30 mouse cellular contexts compared by ENCODE assay signal in the genomic region with DNA sequence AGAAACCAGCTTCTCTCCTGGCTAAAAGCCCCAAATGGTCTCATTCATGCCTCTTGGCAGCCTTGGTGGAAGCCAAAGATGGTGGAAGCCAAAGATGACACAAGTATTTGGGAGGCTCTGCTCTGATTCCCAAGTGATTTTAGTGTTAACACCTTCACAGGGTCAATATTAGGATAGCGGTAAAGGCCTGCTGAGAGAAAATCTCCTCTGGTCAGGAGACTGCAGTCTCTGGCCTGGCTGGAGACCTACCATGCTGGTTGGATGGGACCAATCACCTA. TPM values are rescaled to one million over a fixed set of nuclear protein-coding genes. Genes with fewer than 3 reads are reported as not detected.
DNase-seq lines count a peak whose midpoint lies in the region; ATAC-seq and TF ChIP-seq lines count a peak whose summit lies in the region.
"Had no signal": no experiment of that assay in that cellular context is flagged by ENCODE, and none has a peak within 500 bp of the region (broad histone marks: within the 10 kb centered on the region; RNA-seq: fewer than 3 reads in every experiment).

No protein-coding gene starts in this region.

- 0 out of 2 replicates have a peak, but pooled peaks have one; percentile 16 for TF ChIP-seq EP300 in heart, adult 2 months (IDR thresholded peaks at IDR 0.05; ENCODE audit: insufficient read depth, low read depth, low read length)

- no peak overlapping the region for H3K9ac ChIP-seq in heart, adult 2 months (ENCODE audit: low read depth, low read length)
- H3K9ac ChIP-seq in heart, embryonic 12.5 days: no peak overlapping the region
- H3K9ac ChIP-seq: embryonic facial prominence, embryonic 12.5 days; heart, embryonic 15.5 days; hindbrain, embryonic 13.5 days; kidney, embryonic 15.5 days; limb, embryonic 13.5 days; liver, embryonic 12.5 days; midbrain, embryonic 13.5 days; stomach, embryonic 15.5 days had no signal

- peaks cover 2% of the 10 kb centered on the region; the same call in 1 of the 2 replicates for H3K36me3 ChIP-seq in heart, adult 2 months (ENCODE audit: control insufficient read depth, insufficient read depth, low read length)
- H3K36me3 ChIP-seq in heart, embryonic 12.5 days: no peaks in the 10 kb centered on the region
- H3K36me3 ChIP-seq: embryonic facial prominence, embryonic 12.5 days; heart, embryonic 15.5 days; hindbrain, embryonic 13.5 days; kidney, embryonic 15.5 days; limb, embryonic 13.5 days; liver, embryonic 12.5 days; midbrain, embryonic 13.5 days; stomach, embryonic 15.5 days had no signal

- peaks cover 19% of the 10 kb centered on the region for H3K4me1 ChIP-seq in heart, adult 2 months (ENCODE audit: control insufficient read depth, insufficient read depth, low read length)
- no peaks in the 10 kb centered on the region for H3K4me1 ChIP-seq in heart, embryonic 12.5 days (replicated peaks)
- H3K4me1 ChIP-seq: embryonic facial prominence, embryonic 12.5 days; heart, embryonic 15.5 days; limb, embryonic 13.5 days; midbrain, embryonic 13.5 days; stomach, embryonic 15.5 days had no signal

- no peaks in the 10 kb centered on the region for H3K79me2 ChIP-seq in heart, adult 2 months (replicated peaks; ENCODE audit: control insufficient read depth, insufficient read depth, low read length)

- H3K4me3 ChIP-seq in heart, adult 2 months: no peak overlapping the region
- H3K4me3 ChIP-seq in heart, embryonic 12.5 days: no peak overlapping the region
- H3K4me3 ChIP-seq: embryonic facial prominence, embryonic 12.5 days; heart, embryonic 15.5 days; hindbrain, embryonic 13.5 days; kidney, embryonic 15.5 days; limb, embryonic 13.5 days; liver, embryonic 12.5 days; midbrain, embryonic 13.5 days; stomach, embryonic 15.5 days had no signal

- 44% methylated on average over 1 of the region's 1 CpGs for WGBS in heart, adult 2 months
- 78% methylated on average over 1 of the region's 1 CpGs for WGBS in heart, embryonic 12.5 days

- peak overlapping the region; percentile 83 for H3K27ac ChIP-seq in heart, adult 2 months
- no peak overlapping the region for H3K27ac ChIP-seq in heart, embryonic 12.5 days (ENCODE audit: poor library complexity, severe bottlenecking)
- H3K27ac ChIP-seq: embryonic facial prominence, embryonic 12.5 days; hindbrain, embryonic 13.5 days; kidney, embryonic 15.5 days; limb, embryonic 13.5 days; liver, embryonic 12.5 days; midbrain, embryonic 13.5 days; stomach, embryonic 15.5 days had no signal

- TF ChIP-seq POLR2A in heart, adult 2 months (IDR thresholded peaks at IDR 0.05; ENCODE audit: insufficient read depth, low read depth, low read length): no peak

- H3K9me3 ChIP-seq in heart, embryonic 12.5 days (replicated peaks): no peaks in the 10 kb centered on the region
- H3K9me3 ChIP-seq: embryonic facial prominence, embryonic 12.5 days; heart, embryonic 15.5 days; hindbrain, embryonic 13.5 days; kidney, embryonic 15.5 days; limb, embryonic 13.5 days; liver, embryonic 12.5 days; midbrain, embryonic 13.5 days; stomach, embryonic 15.5 days had no signal

- intact Hi-C loops in heart, adult 2 months (cut with DNase I): loop anchor here (1.0 kb wide), 1 partner anchor 52 kb away; no protein-coding TSS in a partner anchor

- TF ChIP-seq CTCF in heart, adult 2 months (IDR thresholded peaks at IDR 0.05): no peak

- ATAC-seq in heart, embryonic 12.5 days (ENCODE audit: insufficient number of reproducible peaks, low FRiP score): no peak
- ATAC-seq in hematopoietic stem cell, adult 5-6 weeks (replicated peaks in 1 of 2; ENCODE audit: insufficient read depth in 1 of 2, low FRiP score in 2 of 2, low TSS enrichment in 1 of 2, low read depth in 1 of 2, poor library complexity in 2 of 2, severe bottlenecking in 2 of 2): 0 out of 4 replicates have a peak, but pooled peaks have one; percentile 6 to 9
- ATAC-seq: midbrain, embryonic 13.5 days had no signal

- H3K4me2 ChIP-seq in heart, embryonic 12.5 days: no peak overlapping the region
- H3K4me2 ChIP-seq: embryonic facial prominence, embryonic 12.5 days; heart, embryonic 15.5 days; hindbrain, embryonic 13.5 days; kidney, embryonic 15.5 days; limb, embryonic 13.5 days; liver, embryonic 12.5 days; midbrain, embryonic 13.5 days; stomach, embryonic 15.5 days had no signal

- no peaks in the 10 kb centered on the region; the same call in 1 of the 2 replicates for H3K27me3 ChIP-seq in heart, adult 2 months (ENCODE audit: control insufficient read depth, insufficient read depth, low read length)
- H3K27me3 ChIP-seq in heart, embryonic 12.5 days (replicated peaks): peaks cover 4% of the 10 kb centered on the region; the same call in 1 of the 2 replicates
- H3K27me3 ChIP-seq: embryonic facial prominence, embryonic 12.5 days; heart, embryonic 15.5 days; hindbrain, embryonic 13.5 days; kidney, embryonic 15.5 days; limb, embryonic 13.5 days; midbrain, embryonic 13.5 days; stomach, embryonic 15.5 days had no signal

- peak; percentile 42 to 69 for DNase-seq in heart, adult 2 months
- peak; percentile 23 for DNase-seq in MEL-GATA-1-ER (ENCODE audit: extremely low read depth, low read depth)
- peak; percentile 75 to 83 for DNase-seq in heart, adult 9 months (ENCODE audit: low spot score in 2 of 2)
- DNase-seq in urinary bladder, postnatal 4 days (ENCODE audit: low spot score in 2 of 2): no peak
- DNase-seq in left cerebral cortex, adult 8-10 months (ENCODE audit: low spot score in 2 of 2): no peak
- DNase-seq in right cerebral cortex, postnatal 25 days: no peak
- DNase-seq: adrenal gland, postnatal 36 days; cerebellum, adult 11 months; cerebellum, adult 9-11 months; kidney, adult 11 months; kidney, postnatal 36 days; lung, adult 2 months; lung, postnatal 14 days; right cerebral cortex, postnatal 14 days; thymus, postnatal 36 days had no signal

RNA-seq across cellular contexts. Expression of gene 1700012B07Rik, which starts 47.6 kb away (rescaled TPM):
- total RNA-seq in heart, adult 2 months (2021): not detected
- not detected in 2 replicates for polyA plus RNA-seq in heart, adult 2 months (2012; rRNA removed)
- not detected in 2 replicates for polyA plus RNA-seq in heart, embryonic 12.5 days (2016; fragmentation: Nextera tagmentation; extraction: Ambion mirVana)
- not detected in 2 replicates for total RNA-seq in hematopoietic stem cell, adult 5-6 weeks (2017)
- not detected for total RNA-seq in left cerebral cortex, adult 8-10 months (2022)
- total RNA-seq: adrenal gland, postnatal 36 days; gastrocnemius, adult 8-10 months; left cerebral cortex, postnatal 25 days; megakaryocyte progenitor cell, adult 5-6 weeks had no signal
- polyA plus RNA-seq: embryonic facial prominence, embryonic 12.5 days; forebrain, embryonic 11.5 days; heart, embryonic 15.5 days; hindbrain, embryonic 13.5 days; kidney, embryonic 15.5 days; limb, embryonic 13.5 days; liver, embryonic 12.5 days; midbrain, embryonic 13.5 days; neural tube, embryonic 11.5 days; stomach, embryonic 15.5 days had no signal

Comparison
In these comparisons a context has a peak if more than half of its experiments do, and no peak if none do; other contexts are left out.
1. DNase-seq: peak in heart, adult 2 months (2 of 2), MEL-GATA-1-ER (single experiment) and heart, adult 9 months (2 of 2); none in urinary bladder, postnatal 4 days (0 of 2), left cerebral cortex, adult 8-10 months (0 of 2) and right cerebral cortex, postnatal 25 days (single experiment).